Mouse (Mus musculus): Measurements from ENCODE around the gene Sgca.
"Not testable (repeated sequence)": the region's sequence is repeated elsewhere in the genome, so short reads cannot be mapped to it uniquely, and the experiment has no call there.

The Sgca gene

DNA sequence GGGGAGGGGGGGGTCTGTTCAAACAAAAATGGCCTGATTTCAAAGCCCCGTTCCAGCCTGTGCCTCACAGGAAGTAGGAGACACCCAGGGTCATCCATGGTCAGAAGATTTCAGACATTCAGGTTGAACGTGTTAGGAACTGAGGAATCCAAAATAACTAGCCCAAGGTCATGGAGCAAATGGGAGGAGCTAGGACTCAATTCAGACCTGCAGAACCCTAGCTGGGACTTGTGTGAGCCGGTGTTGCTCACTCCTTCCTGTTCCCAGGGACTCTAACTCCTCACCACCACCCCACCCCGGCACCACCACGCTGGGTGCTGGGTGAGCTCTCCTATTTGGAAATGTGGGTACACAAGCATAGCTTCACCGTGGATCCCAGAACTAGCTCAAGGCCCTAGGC, 11.2 kb upstream of the Sgca start:
- no peak for DNase-seq (ENCODE audit: extremely low spot score, low read depth, low spot score)

DNA sequence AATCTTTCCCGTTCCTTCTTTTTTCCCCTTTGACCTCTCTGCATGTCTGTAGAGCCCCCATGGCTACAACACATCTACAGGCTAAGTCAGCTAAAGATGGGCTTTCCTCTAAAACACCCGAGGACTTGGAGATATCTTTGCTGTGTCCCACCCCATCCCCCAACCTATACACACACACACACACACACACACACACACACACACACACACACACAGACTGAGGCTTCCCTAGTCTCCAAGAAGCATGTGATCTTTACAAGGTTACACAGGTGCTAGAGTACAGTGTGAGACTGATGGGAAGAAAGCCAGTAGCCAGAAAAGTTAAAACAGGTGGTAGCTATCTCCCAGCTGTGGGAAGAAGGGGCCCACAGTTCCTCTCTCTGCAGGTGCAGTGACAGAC, 10.3 kb upstream of the Sgca start:
- no peak for DNase-seq (ENCODE audit: extremely low spot score, low read depth, low spot score)

DNA sequence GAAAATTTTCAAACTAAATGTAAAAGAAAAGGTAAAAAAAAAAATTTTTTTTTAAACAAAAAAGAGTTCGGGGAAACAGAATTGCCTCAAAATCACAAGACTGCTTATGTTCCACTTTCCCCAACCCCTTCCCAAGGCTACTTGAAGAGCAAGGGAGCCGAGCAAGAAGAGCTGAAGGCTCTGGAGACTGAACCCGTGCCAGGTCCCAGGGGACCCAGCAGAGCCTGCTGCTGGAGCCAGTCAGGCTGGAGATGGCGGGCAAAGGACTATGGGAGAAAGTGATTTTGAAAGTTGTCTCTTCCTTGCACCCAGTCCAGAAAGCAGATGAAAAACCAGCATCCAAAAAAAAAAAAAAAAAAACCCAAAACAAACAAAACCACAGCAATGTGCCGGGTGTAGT, 9.7 kb upstream of the Sgca start:
- no peak for DNase-seq (ENCODE audit: extremely low spot score, low read depth, low spot score)

DNA sequence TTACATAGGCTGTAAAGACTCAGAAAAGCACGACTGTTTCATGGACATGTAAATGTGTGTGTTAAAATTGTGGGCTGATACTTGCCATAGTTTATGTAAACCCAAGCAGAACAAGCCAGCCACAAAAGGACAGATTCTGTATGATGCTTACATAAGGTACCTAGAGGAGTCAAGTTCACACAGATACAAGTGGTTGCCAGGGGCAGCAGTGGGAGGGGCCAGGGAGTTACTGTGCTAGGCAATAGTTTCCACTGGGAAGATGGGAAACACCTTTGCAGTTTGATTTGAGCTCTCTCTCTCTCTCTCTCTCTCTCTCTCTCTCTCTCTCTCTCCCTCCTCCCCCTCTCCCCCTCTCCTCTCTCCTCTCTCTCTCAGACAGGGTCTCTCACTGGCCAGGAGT, 9.0 kb upstream of the Sgca start:
- DNase-seq (ENCODE audit: extremely low spot score, low read depth, low spot score), result no peak

DNA sequence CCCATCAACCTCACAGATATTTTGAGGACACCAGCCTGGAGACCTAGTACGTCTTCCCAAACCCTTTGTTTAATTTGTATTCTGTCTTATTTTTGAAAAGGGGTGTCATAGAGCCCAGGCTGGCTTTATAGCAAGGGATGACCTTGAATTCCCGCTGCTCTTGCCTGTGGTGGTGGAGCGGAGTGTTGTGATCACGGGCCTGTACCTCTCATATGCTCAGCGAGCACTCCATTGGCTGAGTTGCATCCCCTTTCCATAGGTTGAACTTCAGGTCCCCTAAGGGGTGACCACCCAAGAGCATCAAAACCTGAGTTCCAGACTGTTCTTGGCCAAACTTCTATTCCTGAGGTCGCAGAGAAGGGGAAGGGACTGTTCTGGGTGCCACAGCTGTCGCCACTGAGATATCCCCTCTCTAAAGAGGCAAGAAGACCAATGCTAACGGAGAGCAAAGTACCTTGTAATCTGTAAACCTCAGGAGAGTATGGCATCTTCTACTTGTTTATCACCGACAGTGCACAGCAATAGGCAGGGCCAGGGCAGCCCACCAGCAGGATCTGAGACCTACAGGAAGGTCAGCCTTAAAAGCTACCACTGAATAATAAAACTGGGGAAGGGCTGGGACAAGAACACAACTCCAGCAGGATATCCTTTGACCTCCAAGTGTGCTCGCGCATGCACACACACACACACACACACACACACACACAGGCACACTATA, 3.5 kb upstream of the Sgca start:
- DNase-seq (ENCODE audit: extremely low spot score, low read depth, low spot score), result no peak

DNA sequence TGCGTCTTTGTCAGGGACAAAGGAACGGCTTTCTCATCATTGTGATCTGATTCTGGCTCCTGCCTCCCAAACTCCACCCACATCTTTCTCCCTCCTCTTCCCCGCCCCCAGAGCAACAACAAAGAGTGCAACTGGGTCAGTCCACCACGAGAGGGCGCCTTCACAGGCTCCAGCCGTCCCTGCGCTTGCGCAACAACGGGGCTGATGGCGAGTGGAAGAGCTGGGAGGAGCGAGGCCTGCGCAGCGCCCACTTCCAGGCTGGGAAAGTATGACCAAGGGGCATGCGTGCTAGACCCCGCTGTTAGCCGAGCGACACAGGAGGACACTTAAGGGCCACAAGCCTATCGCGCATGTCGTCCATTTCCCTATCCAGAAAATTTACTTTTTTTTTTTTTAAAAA, 2.8 kb upstream of the Sgca start:
- peak; percentile 90 for DNase-seq (ENCODE audit: extremely low spot score, low read depth, low spot score)

DNA sequence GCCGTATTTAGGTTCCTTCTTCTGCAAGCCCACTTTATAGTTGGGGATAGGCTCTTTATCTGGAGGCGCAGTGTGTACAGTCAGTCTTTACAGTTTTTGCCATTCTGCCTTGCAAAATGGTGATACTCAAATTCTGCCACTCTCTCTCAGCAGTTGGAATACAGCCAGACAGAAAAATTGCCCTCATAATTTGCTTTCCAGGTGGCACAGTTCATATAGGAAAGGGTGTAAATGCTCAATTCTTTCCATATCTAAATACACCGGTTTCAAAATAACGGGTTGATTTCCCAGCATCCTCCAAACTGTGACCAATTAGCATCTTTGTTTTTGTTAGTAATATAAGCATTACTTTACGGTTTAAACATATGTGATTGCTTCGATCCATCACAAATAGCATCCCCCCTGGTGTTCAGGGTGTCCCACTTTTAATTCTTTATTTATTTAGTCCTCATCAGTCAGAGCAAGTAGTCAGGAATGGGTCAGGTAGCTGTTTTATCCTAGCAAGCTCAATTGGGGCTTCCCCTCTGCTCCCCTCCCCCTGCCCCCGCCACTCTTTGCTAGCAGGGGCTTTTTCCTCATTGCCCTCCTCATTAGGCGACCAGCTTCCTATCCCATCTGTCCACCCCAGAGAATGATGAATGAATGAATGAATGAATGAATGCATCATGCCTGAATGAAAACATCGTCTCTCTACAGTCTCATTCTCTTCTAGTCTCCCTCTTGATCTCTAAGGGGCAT, 2.2 kb upstream of the Sgca start:
- no peak for DNase-seq (ENCODE audit: extremely low spot score, low read depth, low spot score)

DNA sequence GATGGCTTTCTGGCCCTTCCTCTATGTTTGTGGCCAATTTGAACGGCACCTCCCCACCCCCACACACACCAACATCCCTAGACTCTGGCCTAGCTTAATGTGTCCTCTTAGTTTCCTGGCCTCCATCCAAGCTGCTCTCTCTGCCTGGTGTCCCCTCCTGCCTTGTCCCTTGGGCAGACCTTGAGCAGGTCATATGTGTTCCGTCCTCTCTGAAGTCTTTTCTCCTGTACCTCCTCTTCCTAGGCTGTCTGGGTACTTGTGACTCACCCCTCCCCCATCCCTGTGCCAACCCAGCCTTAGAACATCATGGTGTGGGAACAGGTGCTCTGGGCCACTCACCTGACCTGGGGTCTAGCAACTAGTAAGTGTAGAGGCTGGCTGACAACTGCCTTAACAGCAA, 1.2 kb downstream of the Sgca start:
- DNase-seq (ENCODE audit: extremely low spot score, low read depth, low spot score), result no peak

DNA sequence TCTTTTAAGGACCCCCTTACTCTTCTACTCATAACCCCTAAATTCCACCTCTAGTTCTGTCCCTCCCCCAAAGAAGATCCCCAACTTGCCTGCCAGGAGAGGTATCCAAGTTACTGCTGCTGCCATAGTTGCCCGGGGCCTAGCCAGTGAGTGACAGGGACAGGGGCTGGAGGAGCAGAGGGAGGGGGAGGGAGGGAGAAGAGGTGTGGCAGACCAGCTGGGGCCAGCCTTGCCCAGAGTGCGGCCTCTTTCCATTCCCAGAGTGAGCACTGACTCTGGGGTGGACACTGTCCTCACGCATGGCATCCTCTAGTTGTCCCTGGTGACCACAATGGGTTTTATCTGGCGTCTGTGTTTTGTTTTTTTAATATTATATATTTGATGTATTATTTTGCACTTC, 2.8 kb downstream of the Sgca start:
- DNase-seq (ENCODE audit: extremely low spot score, low read depth, low spot score), result no peak

DNA sequence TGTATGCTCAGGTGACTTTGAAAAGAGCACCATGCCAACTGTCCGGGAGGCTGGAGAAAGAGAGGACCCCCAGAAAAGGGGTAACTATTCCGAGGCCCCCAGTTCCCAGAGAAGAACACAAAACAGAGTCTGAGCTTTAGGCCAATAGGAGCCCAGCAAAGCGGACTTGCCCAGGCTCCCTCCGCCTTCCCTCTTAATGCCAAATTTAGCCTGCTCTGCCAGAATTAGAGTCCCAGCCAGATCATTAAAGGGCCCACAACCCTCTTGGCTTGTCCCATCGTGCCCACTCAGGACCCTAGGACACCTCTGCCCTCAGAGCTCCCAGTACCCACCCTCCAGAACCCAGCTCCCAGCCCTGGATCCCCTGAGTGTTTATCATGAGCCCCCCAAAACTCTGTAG, 3.2 kb downstream of the Sgca start:
- no peak for DNase-seq (ENCODE audit: extremely low spot score, low read depth, low spot score)

DNA sequence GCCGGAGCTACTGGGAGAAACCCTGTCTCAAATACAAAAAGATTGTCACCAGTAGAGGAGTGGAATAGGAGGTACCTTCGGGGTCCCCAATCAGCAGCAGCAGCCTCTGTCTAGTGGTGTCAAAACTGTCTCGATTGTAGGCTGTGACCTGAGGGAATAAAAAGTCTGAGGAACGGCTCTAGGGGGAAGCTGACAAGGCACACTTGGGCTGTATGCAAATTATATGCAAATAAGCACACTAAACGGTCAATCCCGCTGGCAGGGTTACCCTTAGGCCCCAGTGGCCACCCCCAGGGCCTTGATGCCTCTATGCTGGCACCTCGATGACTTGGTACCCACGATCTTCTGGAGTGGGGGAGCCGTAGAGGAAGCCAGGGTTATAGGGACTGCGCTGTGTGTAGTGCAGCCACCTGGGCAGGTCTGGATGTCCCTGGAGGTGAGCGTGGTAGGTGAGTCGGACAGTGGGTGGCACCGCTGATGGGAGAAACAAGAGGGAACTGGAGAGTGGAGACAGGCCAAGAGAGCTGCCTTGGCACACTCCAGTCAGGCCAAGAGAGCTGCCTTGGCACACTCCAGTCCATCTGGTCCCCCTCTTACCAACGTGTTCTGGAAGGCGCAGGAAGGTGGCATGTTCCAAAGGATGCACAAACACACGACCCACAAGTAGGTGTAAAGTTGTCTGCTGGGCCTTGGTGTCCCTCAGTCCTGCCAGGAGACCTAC, 4.1 kb downstream of the Sgca start:
- DNase-seq (ENCODE audit: extremely low spot score, low read depth, low spot score), result no peak

DNA sequence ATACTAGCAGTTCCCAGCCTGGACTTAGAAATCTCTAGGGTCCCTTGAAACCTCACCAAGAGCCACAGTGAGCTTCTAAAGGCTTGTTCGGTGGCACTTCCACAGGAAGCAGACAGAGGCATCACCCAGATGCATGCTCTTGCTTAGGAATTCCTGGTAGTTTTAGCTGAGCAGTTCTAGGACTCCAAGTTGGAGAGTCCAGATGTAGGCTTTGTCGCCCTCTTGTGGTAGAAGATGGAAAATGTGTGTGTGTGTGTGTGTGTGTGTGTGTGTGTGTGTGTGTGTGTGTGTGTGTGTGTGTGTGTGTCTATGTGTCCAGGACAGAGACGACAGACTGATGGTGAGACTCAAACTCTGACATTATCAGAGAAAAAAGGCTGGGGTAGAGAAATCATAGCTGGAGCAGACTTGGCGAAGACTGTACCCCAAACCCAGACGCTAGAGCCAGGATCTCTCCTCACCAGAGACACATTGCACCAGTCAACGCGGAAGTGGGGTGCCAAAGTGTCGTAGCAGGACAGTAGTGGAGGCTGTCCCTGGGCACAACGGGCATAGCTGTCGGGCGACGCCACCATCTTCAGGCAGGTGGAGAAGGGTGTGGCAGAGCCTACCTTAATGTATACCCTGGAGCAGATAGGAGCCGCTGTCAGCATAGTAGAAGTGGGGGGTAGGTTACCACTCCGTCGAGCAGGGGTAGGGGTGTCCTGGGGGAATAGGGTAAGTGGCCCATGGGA, 5.8 kb downstream of the Sgca start:
- peak; percentile 77 for DNase-seq (ENCODE audit: extremely low spot score, low read depth, low spot score)

DNA sequence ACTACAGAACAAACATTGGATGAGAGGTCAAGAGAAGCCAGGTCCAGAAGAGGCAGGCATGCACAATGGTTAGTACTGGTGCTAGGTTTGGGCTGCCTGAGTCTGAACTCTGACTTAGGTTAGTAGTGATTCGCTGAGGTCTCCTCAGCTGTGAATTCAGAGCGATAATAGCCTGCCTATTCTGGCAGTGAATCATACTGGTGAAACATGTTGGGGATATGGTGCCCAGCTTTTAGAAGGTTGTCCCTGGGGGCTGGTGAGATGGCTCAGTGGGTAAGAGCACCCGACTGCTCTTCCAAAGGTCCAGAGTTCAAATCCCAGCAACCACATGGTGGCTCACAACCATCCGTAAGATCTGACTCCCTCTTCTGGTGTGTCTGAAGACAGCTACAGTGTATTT, 6.4 kb downstream of the Sgca start:
- not testable (repeated sequence) for DNase-seq (ENCODE audit: extremely low spot score, low read depth, low spot score)

DNA sequence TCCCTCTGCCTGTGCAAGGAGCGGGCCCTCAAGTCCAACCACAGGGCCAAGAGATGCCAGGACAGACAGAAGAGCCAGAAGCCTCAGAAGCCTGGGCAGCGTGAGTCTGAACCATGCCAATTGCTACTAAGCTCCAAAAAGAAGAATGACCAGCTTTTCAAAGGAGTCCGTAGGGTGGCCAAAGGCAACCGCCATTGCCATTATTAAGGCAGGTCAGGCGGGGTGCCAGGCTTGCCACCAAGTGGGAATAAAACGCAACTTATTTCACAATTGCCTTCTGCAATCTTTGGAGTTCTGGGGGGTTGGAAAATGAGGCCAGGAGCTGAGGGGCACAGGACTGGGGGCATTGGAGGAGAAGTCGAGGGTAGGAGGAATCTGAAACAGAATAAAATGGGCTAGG, 7.9 kb downstream of the Sgca start:
- DNase-seq (ENCODE audit: extremely low spot score, low read depth, low spot score), result no peak

DNA sequence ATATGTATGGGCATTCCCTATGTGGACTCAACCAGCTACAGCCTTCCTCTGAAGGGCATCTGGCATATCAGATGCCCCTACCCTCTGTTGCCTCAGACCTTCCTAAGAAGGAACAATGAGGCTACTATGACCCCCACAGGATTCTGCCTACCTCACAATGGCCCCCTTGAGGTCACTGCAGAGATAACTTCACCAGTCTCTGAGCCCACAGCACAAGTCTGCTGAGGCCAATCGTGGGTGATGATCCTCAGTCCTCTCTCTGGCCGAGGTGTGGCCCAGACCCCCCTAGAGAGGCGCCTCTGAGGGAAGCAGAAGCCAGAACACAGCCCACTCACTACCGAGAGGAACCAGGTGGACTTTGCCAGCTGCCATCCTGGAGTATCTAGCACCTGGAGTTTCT, 8.7 kb downstream of the Sgca start, which contains the start of gene Hils1:
Gene Hils1 (plus strand): TSS at position 175 of the 400 bp plus-strand sequence.
- DNase-seq (ENCODE audit: extremely low spot score, low read depth, low spot score), result no peak

DNA sequence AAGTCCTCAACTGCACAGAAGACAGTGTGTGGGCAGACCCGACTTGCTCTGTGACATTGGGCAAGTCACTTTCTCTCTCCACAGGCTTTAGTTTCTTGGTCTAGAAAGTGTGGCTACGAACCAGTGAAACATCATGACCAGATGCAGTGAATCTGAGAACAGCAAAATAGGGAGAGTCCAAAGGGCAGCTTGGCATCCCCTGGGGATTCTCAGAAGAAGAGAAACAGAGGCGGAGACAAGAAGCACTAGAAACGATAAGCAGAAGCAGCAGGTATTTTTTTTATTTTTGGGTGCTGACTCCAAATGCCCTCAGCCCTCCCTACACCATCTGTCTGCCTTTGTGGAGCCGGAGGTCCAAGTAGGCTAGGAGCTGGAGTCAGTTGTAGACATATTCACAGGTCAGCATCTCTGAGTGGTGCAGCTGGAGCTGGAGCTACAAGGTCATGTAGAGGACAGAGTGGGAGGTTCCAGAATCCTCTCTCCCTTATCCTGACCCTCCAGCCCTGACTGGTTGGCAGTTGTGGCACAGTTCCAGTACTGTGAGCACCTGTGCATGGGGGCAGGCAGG, 13.5 kb downstream of the Sgca start:
- DNase-seq (ENCODE audit: extremely low spot score, low read depth, low spot score), result no peak

DNA sequence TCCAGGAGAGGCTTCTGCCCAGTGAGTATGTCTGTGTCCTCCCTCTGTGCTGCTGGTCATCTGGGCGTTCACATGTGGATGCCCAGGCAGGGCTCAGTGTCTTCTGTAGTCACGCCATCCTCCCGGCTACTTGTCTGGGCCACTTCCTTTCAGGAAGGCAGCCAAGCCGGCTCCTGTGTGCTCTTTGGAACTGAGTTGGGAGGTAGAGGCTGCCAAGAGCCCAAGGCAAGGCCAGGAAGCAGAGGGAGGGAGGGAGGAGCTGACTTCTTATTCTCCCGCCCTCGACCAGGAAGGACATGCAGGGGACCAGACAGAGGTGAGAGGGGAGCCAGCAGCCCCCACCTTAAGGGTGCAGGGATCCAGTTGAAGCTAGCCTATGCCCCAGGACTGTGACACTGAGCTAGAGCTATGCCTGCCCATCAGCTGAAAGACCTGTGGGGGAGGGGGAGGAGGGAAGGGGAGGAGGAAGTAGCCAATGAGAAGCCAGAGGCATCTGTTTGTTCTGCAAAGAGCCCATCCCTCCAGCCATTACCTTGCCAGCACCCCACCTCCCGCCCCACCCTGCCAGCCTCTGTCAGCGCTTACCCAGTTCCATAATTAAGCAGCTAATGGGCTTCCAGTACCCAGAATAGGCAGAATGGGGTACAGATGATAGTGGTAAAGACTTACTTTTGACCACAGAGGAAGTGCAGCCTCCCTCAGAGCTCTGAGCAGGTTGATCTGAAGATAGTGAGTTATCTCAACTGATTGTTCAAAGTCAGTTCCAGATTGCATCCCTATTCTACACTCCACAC, 17.9 kb downstream of the Sgca start:
- no peak for DNase-seq (ENCODE audit: extremely low spot score, low read depth, low spot score)

DNA sequence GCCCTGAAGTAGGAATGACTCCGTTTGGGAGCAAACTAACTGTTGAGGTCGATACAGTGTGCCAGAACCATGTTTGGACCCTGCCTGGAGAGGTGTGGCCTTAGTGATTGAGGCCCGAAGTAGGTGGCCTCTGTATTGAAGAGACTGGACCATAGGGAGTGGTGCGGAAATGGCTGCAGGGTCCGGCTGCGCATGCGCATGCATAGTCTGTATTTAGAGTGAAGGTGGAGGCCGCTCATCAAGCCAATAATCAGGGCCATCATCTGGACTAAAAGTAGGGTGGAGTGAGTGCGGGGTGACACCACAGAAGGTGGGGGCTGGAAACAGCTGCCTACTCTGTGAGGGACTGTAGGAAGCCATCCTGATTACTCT, 18.4 kb downstream of the Sgca start:
- no peak for DNase-seq (ENCODE audit: extremely low spot score, low read depth, low spot score)

DNA sequence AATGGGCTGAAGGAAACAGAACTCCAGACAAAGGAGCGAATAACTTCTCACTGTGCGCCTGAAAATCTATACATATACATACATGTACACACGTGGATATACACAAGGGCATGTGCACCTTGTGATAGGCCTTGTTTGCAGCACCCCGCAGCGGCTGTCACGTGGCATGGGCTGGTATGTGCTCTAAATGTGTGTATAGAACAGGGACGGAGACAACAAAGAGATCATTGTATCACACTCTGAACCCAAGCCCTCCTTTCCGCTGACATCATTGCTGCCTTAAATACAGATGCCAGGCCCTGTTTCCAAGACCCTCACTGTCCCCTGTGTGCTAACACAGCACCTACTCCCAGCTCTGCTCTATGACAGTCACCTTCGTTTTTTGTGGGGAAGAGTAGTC, 21.0 kb downstream of the Sgca start:
- DNase-seq (ENCODE audit: extremely low spot score, low read depth, low spot score), result no peak

DNA sequence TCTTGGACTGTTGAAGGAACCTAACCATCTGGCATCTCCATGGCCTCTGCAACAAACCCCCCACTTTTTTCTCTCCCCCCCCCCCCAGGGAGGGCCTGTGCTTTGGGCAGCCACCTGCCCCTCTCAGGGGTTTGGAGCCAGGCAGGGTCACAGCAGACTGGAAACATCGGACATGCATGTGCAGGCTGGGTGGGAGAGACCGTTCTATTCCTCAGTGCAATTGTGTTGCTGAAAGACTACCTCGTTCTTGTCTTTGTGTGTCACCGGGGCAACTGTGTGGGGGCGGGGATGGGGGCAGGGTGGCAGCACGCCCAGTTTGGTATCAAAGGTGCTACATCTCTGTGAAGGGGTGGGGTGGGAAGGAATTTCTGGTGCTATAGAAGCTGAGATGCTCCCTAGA, 24.0 kb downstream of the Sgca start:
- no peak for DNase-seq (ENCODE audit: extremely low spot score, low read depth, low spot score)
